Mouse (Mus musculus) CH12.LX (cell line): ENCODE data around the gene Aip. TPM values are rescaled to one million over a fixed set of nuclear protein-coding genes. Genes with fewer than 3 reads are reported as not detected.
A peak's percentile ranks its signal among the peaks of the same experiment; 100 is the strongest.

Experiments used
- DNase-seq: peaks from one replicate; pipeline ENCODE4 v3.0.0-alpha.2; 2013; ENCODE audit errors: extremely low read depth
- H3K27ac ChIP-seq: 2 replicates; pipeline ENCODE4 v1.5.1; 2012; ENCODE audit warnings: low read depth, mild to moderate bottlenecking, control low read depth, moderate library complexity; ENCODE audit not compliant: insufficient read depth
- H3K27me3 ChIP-seq: replicated peaks from 2 replicates; pipeline ENCODE3; 2012; ENCODE audit warnings: inconsistent platforms
- H3K36me3 ChIP-seq, 2 experiments: replicated peaks in 1 of 2; 2 replicates each; pipeline versions ENCODE3 to v1.6.1; 2012; ENCODE audit warnings: inconsistent platforms in 1 of 2, low read length in 1 of 2, mild to moderate bottlenecking in 1 of 2, mixed read lengths in 1 of 2, moderate library complexity in 1 of 2; ENCODE audit not compliant: control insufficient read depth in 1 of 2, insufficient read depth in 1 of 2
- H3K4me1 ChIP-seq, 2 experiments: 2 replicates each; pipeline ENCODE4 v1.6.1; 2012; ENCODE audit warnings: inconsistent platforms in 1 of 2, moderate library complexity in 1 of 2; ENCODE audit not compliant: insufficient read depth in 2 of 2, control insufficient read depth in 1 of 2
- H3K4me2 ChIP-seq: 2 replicates; pipeline ENCODE4 v1.6.1; 2012; ENCODE audit warnings: low read depth, mild to moderate bottlenecking, control low read depth; ENCODE audit not compliant: poor library complexity, insufficient read depth, severe bottlenecking
- H3K4me3 ChIP-seq, 3 experiments: fragments of 150-350 bp in 1 of 3; sonication (generic) in 1 of 3; replicated peaks in 1 of 3; 2 replicates each; pipeline versions ENCODE3 to v1.5.1; 2011 to 2012; ENCODE audit warnings: low read depth in 2 of 3, low read length in 2 of 3, mild to moderate bottlenecking in 2 of 3, moderate library complexity in 2 of 3, control low read depth in 1 of 3, improper control_type of control experiment in 1 of 3, inconsistent platforms in 1 of 3, mixed read lengths in 1 of 3; ENCODE audit not compliant: poor library complexity in 1 of 3
- H3K79me2 ChIP-seq: replicated peaks from 2 replicates; pipeline ENCODE4 v1.6.1; 2012; ENCODE audit warnings: mild to moderate bottlenecking, moderate library complexity; ENCODE audit not compliant: control insufficient read depth, poor library complexity, insufficient read depth, severe bottlenecking; ENCODE audit errors: extremely low read depth
- H3K9ac ChIP-seq: 2 replicates; pipeline ENCODE4 v1.6.1; 2012; ENCODE audit warnings: low read depth, mild to moderate bottlenecking, control low read depth, moderate library complexity; ENCODE audit not compliant: insufficient read depth
- H3K9me3 ChIP-seq: replicated peaks from 2 replicates; pipeline ENCODE3; 2012; ENCODE audit warnings: low read length, inconsistent platforms, mixed read lengths
- CHD1 ChIP-seq: IDR thresholded peaks from 2 replicates; pipeline ENCODE4 v1.6.1; 2012; ENCODE audit warnings: low read depth, low read length, improper control_type of control experiment, inconsistent platforms
- E2F4 ChIP-seq: IDR thresholded peaks from 2 replicates; pipeline ENCODE4 v1.6.1; 2011; ENCODE audit warnings: low read depth, low read length, improper control_type of control experiment; ENCODE audit not compliant: insufficient replicate concordance
- JUN ChIP-seq: IDR thresholded peaks from 2 replicates; pipeline ENCODE4 v1.6.1; 2011; ENCODE audit warnings: low read depth, mild to moderate bottlenecking, low read length, improper control_type of control experiment, moderate library complexity; ENCODE audit not compliant: insufficient read depth
- MEF2A ChIP-seq: IDR thresholded peaks from 2 replicates; pipeline ENCODE4 v1.6.1; 2014; ENCODE audit warnings: low read depth, mild to moderate bottlenecking, inconsistent platforms, low read length, improper control_type of control experiment, borderline replicate concordance
- MYC ChIP-seq: IDR thresholded peaks from 2 replicates; pipeline ENCODE4 v1.6.1; 2011; ENCODE audit warnings: low read depth, mild to moderate bottlenecking, improper control_type of control experiment, low read length
- NELFE ChIP-seq: IDR thresholded peaks from 2 replicates; pipeline ENCODE4 v1.6.1; 2011; ENCODE audit warnings: low read depth, low read length, improper control_type of control experiment
- NRF1 ChIP-seq: IDR thresholded peaks from 2 replicates; pipeline ENCODE4 v1.6.1; 2014; ENCODE audit warnings: low read depth, mild to moderate bottlenecking, inconsistent platforms, low read length, improper control_type of control experiment, moderate library complexity
- POLR2A ChIP-seq: IDR thresholded peaks from 2 replicates; pipeline ENCODE4 v1.6.1; 2011; ENCODE audit warnings: low read depth, mild to moderate bottlenecking, improper control_type of control experiment, low read length
- RAD21 ChIP-seq: IDR thresholded peaks from 2 replicates; pipeline ENCODE4 v1.6.1; 2011; ENCODE audit warnings: low read depth, mild to moderate bottlenecking, low read length, improper control_type of control experiment, moderate library complexity
- RCOR1 ChIP-seq: conservative IDR thresholded peaks from 2 replicates; pipeline ENCODE4 v1.6.1; 2012; ENCODE audit warnings: low read depth, mild to moderate bottlenecking, inconsistent platforms, low read length, improper control_type of control experiment
- SIN3A ChIP-seq: IDR thresholded peaks from 2 replicates; pipeline ENCODE4 v1.6.1; 2012; ENCODE audit warnings: low read length, improper control_type of control experiment, inconsistent platforms
- TBP ChIP-seq: conservative IDR thresholded peaks from 2 replicates; pipeline ENCODE4 v1.6.1; 2011; ENCODE audit warnings: low read depth, low read length, improper control_type of control experiment
- ZC3H11A ChIP-seq: IDR thresholded peaks from 2 replicates; pipeline ENCODE4 v1.6.1; 2012; ENCODE audit warnings: low read depth, mild to moderate bottlenecking, inconsistent platforms, low read length, improper control_type of control experiment
- ZMIZ1 ChIP-seq: IDR thresholded peaks from 2 replicates; pipeline ENCODE4 v1.6.1; 2012; ENCODE audit warnings: low read depth, mild to moderate bottlenecking, inconsistent platforms, low read length, improper control_type of control experiment
- ZNF384 ChIP-seq: IDR thresholded peaks from 2 replicates; pipeline ENCODE4 v1.6.1; 2012; ENCODE audit warnings: low read depth, low read length, improper control_type of control experiment, inconsistent platforms
- dilution Hi-C: fragments of 300-500 bp; cut with MboI; formaldehyde crosslinking; loops from 2 replicates; pipeline ENCODE4 v1.14.3; 2020; ENCODE audit warnings: low sequenced_read_pairs; ENCODE audit not compliant: extremely low pct_unique_long_range_greater_than_20kb, extremely low pct_ligation_motif_present
- in situ Hi-C: fragments of 300-500 bp; cut with MboI; formaldehyde crosslinking; loops from 3 replicates; pipeline ENCODE4 v1.14.3; 2019; ENCODE audit warnings: low sequenced_read_pairs, low pct_ligation_motif_present, low pct_unique_long_range_greater_than_20kb, mixed read lengths
- polyA plus RNA-seq: library from polyadenylated mRNA; unstranded; fragments of >175 nt; gene quantifications from 2 replicates; pipeline ENCODE4 v1.2.1, GENCODE M21; 2012; ENCODE audit warnings: low read depth; ENCODE audit not compliant: insufficient read length
- total RNA-seq, 2 experiments: library from RNA; depleted of rRNA; stranded (reverse); fragments of 300-350 nt in 1 of 2; fragments of >200 nt in 1 of 2; gene quantifications; 2 replicates each; pipeline ENCODE4 v1.2.3; 2012 to 2014

Aip gene
- total and polyA plus RNA-seq, 3 experiments = 11.7 to 64.8 (median 39.7) TPM

DNA sequence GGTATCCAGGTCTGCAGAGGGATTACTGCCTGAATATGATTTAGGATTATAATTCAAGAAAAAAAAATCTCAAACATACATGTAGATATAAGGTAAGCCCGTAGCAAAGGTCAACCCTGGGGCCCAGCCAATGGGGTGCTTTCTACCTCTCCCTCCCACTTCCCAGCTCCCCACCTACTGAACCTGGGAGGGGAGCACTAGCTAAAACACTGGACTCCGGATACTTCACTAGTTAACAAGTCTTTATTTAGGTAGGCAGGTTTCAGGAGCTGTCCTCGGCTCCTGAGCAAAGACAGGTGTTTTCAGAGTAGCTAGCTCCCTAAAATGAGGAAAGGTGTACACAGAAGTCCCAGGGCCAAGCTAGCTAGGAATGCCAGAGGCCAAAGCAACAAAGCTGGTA lies 38.4 kb upstream of the Aip start:
- Histone ChIP-seq H3K9ac (no peak overlapping the region; the same call in 1 of the 2 replicates), H3K4me3 (no peak overlapping the region), H3K4me2 (peak overlapping the region; percentile 60; the same call in 1 of the 2 replicates), H3K79me2 (peaks cover 10% of the 10 kb centered on the region), H3K27me3 (no peaks in the 10 kb centered on the region), H3K36me3 (peaks cover 22 to 45% of the 10 kb centered on the region in 2 experiments), H3K4me1 (peaks cover 9 to 36% of the 10 kb centered on the region in 2 experiments), H3K27ac (no peak overlapping the region), H3K9me3 (peaks cover 2% of the 10 kb centered on the region)
- TF ChIP-seq ZMIZ1 = no peak
- TF ChIP-seq MEF2A = no peak
- TF ChIP-seq TBP = no peak
- TF ChIP-seq RAD21 = no peak
- TF ChIP-seq SIN3A = no peak
- TF ChIP-seq MYC = no peak
- no peak for TF ChIP-seq JUN
- TF ChIP-seq ZNF384 = no peak
- no peak for TF ChIP-seq E2F4
- no peak for TF ChIP-seq ZC3H11A
- TF ChIP-seq POLR2A = no peak
- TF ChIP-seq CHD1 = no peak
- no peak for TF ChIP-seq RCOR1
- TF ChIP-seq NRF1 = no peak
- in situ Hi-C loops = no loop called here
- dilution Hi-C loops = no loop called here
- no peak for DNase-seq

GRCm38 (mm10) chr19:4163543-4163887 lies 37.9 kb upstream of the Aip start:
- TF ChIP-seq ZMIZ1 (0 out of 2 replicates have a peak, but pooled peaks have one; percentile 12), NELFE (0 out of 2 replicates have a peak, but pooled peaks have one; percentile 9), POLR2A (no peak)
- in situ Hi-C loops = no loop called here
- peaks cover 10% of the 10 kb centered on the region for H3K79me2 ChIP-seq
- H3K4me1 ChIP-seq = peaks cover 9 to 36% of the 10 kb centered on the region in 2 experiments
- DNase-seq = no peak
- H3K4me2 ChIP-seq = peak overlapping the region; percentile 60
- H3K27ac ChIP-seq = no peak overlapping the region
- peak overlapping the region; percentile 56 to 71 (median 67) for H3K4me3 ChIP-seq
- dilution Hi-C loops = no loop called here
- peaks cover 2% of the 10 kb centered on the region for H3K9me3 ChIP-seq
- H3K27me3 ChIP-seq = no peaks in the 10 kb centered on the region
- peak overlapping the region; percentile 72 for H3K9ac ChIP-seq
- peaks cover 27 to 51% of the 10 kb centered on the region in 2 experiments for H3K36me3 ChIP-seq
